Mouse (Mus musculus): Measurements from ENCODE around the gene Irgm1. TPM values are rescaled to one million over a fixed set of nuclear protein-coding genes. Genes with fewer than 3 reads are reported as not detected.
"Not testable (repeated sequence)": the region's sequence is repeated elsewhere in the genome, so short reads cannot be mapped to it uniquely, and the experiment has no call there.

Gene Irgm1
- polyA plus RNA-seq, 1 experiment from 2014 or later = 15.0 TPM

DNA sequence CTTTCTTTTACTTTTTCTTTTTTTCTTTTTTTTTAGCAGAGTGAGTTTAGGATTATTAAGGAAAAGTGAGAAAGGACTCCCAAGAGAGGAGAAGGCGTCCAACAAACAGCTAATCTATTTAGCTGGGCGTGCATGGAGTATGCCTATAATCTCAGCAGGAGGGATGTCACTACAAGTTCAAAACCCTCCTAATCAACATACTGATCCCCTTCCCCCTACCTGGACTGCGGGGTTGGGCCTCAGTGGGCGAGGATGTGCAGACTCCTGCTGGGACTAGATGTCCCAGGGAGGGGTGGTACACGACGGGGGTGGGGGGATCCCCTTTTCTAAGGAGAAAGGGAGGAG lies 44.8 kb downstream of the Irgm1 start:
- Histone ChIP-seq H3K9me3 (ENCODE audit: control insufficient read depth) (no peaks in the 10 kb centered on the region), H3K4me2 (replicated peaks; ENCODE audit: low read depth) (peak overlapping the region; percentile 57), H3K4me1 (replicated peaks; ENCODE audit: control insufficient read depth, insufficient read depth, low read length) (no peaks in the 10 kb centered on the region), H3K4me3 (ENCODE audit: low read depth, low read length) (peak overlapping the region; percentile 46), H3K27ac (ENCODE audit: low read depth, low read length) (peak overlapping the region; percentile 35; the same call in 1 of the 2 replicates), H3K36me3 (ENCODE audit: control insufficient read depth, insufficient read depth) (no peaks in the 10 kb centered on the region), H3K9ac (ENCODE audit: low read depth, low read length) (no peak overlapping the region), H3K27me3 (replicated peaks; ENCODE audit: control insufficient read depth, insufficient read depth, low read length) (no peaks in the 10 kb centered on the region)
- no peak for ATAC-seq
- no peak for TF ChIP-seq CTCF (IDR thresholded peaks at IDR 0.05; ENCODE audit: low read depth)
- 5% methylated on average over 6 of the region's 6 CpGs for WGBS

DNA sequence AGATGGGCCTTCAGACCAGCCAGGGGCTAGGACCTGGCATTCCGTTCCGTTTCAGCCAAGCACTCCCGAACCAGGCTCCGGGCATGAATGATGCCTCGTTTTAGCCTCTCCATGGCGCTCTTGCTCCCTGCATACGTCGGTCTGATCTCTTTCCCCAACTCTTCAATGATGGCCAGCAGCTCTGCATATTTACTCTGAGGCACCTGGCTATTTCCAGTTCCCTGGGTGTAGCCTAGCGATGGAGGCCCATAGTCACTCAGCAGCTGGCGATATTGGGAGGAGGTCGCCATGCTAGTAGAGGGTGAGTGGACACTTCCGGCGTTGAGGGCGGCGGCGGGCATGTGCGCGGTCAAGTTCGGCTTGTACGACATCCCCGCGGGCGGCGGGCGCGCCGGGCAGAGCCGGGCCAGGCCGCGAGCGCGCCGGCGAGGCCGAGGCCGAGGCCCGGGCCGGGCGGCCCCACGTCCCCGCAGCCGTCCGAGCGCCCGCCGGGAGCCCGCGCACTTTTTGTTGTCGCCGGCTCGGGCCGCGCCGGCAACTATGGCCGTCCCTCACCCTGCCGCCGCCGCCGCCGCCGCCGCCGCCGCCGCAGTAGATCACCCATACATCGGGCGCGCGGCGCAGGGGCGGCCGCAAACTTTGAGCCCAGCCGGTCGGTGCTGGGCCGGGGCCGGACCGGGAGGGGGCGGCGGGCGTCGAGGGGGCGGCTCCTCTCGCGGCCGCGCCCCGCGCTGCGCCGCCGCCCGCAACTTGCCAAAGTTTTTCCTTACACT lies 45.3 kb downstream of the Irgm1 start, which contains the start of the genes Trim7 and Gm12184:
Gene Trim7 (plus strand): TSS at position 162 of the 773 bp plus-strand sequence.
Gene Gm12184 (minus strand): TSS at position 677 of the 773 bp plus-strand sequence.
- H3K27me3 ChIP-seq (replicated peaks; ENCODE audit: control insufficient read depth, insufficient read depth, low read length); H3K9ac ChIP-seq (ENCODE audit: low read depth, low read length); H3K9me3 ChIP-seq (ENCODE audit: control insufficient read depth); H3K36me3 ChIP-seq (ENCODE audit: control insufficient read depth, insufficient read depth); H3K4me1 ChIP-seq (replicated peaks; ENCODE audit: control insufficient read depth, insufficient read depth, low read length): not testable (repeated sequence)
- peak; percentile 38 for TF ChIP-seq CTCF (IDR thresholded peaks at IDR 0.05; ENCODE audit: low read depth)
- WGBS = under 1% methylated on average over 49 of the region's 92 CpGs
- ATAC-seq = peak; percentile 77
- Histone ChIP-seq H3K4me3 (ENCODE audit: low read depth, low read length) (peak within 1 kb of the TSS; percentile 46), H3K4me2 (replicated peaks; ENCODE audit: low read depth) (peak within 1 kb of the TSS; percentile 57), H3K27ac (ENCODE audit: low read depth, low read length) (peak within 1 kb of the TSS; percentile 35; the same call in 1 of the 2 replicates)

DNA sequence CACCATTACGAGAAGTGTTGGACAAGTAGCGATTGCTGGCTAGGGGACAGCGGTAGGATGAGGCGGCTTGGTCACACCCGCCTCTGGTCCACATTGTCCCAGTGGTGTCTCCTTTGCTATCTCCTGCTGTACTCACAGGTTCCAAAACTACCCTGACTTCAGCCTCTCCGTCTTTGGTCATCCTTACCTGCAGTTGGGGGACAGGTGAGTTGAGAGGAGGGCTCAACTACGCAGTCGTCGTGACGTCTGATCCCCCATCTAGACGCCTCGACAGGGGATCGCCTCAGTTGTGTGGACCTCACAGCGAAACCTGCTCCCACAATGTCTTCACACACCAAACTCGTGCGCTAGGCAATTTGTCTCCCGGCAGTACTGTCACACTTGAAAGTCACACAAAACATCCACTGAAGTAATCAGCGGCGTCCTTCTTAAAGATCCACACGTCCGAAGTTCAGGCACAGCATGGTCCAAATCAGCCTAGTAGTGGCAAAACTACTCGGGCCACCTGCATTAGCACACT lies 47.1 kb downstream of the Irgm1 start:
- 11% methylated on average over 22 of the region's 22 CpGs for WGBS
- Histone ChIP-seq H3K27me3 (replicated peaks; ENCODE audit: control insufficient read depth, insufficient read depth, low read length) (no peaks in the 10 kb centered on the region), H3K9me3 (ENCODE audit: control insufficient read depth) (no peaks in the 10 kb centered on the region), H3K36me3 (ENCODE audit: control insufficient read depth, insufficient read depth) (no peaks in the 10 kb centered on the region), H3K4me3 (ENCODE audit: low read depth, low read length) (peak overlapping the region; percentile 31), H3K27ac (ENCODE audit: low read depth, low read length) (no peak overlapping the region), H3K4me1 (replicated peaks; ENCODE audit: control insufficient read depth, insufficient read depth, low read length) (no peaks in the 10 kb centered on the region), H3K9ac (ENCODE audit: low read depth, low read length) (no peak overlapping the region), H3K4me2 (replicated peaks; ENCODE audit: low read depth) (peak overlapping the region; percentile 68)
- TF ChIP-seq CTCF (IDR thresholded peaks at IDR 0.05; ENCODE audit: low read depth) = no peak
- ATAC-seq = no peak

DNA sequence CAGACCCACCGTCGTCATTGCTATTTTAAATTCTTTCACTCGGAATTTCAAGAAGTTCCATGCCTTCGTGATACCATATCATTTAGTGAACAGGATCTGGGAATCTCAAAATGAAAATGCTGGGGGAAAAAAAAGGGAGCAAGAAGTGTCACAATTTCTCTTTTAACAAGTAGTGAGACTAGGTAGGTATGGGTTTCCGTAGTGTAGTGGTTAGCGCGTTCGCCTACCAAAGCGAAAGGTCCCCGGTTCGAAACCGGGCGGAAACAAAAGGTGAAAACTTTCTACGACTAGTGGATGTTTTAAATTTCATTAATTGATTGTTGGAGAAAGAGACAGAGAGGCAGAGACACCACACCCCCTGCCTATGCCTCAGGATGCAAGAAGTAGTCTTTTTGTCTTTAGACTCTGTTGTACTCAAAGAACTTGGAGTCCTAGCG lies 47.9 kb downstream of the Irgm1 start:
- Histone ChIP-seq H3K4me2 (replicated peaks; ENCODE audit: low read depth) (peak overlapping the region; percentile 68), H3K4me1 (replicated peaks; ENCODE audit: control insufficient read depth, insufficient read depth, low read length) (no peaks in the 10 kb centered on the region), H3K9ac (ENCODE audit: low read depth, low read length) (no peak overlapping the region), H3K36me3 (ENCODE audit: control insufficient read depth, insufficient read depth) (no peaks in the 10 kb centered on the region), H3K27ac (ENCODE audit: low read depth, low read length) (no peak overlapping the region), H3K9me3 (ENCODE audit: control insufficient read depth) (no peaks in the 10 kb centered on the region), H3K27me3 (replicated peaks; ENCODE audit: control insufficient read depth, insufficient read depth, low read length) (no peaks in the 10 kb centered on the region), H3K4me3 (ENCODE audit: low read depth, low read length) (peak overlapping the region; percentile 31)
- WGBS = 1% methylated on average over 15 of the region's 15 CpGs
- TF ChIP-seq CTCF (IDR thresholded peaks at IDR 0.05; ENCODE audit: low read depth) = no peak
- peak; percentile 14; the same call in 1 of the 2 replicates for ATAC-seq

DNA sequence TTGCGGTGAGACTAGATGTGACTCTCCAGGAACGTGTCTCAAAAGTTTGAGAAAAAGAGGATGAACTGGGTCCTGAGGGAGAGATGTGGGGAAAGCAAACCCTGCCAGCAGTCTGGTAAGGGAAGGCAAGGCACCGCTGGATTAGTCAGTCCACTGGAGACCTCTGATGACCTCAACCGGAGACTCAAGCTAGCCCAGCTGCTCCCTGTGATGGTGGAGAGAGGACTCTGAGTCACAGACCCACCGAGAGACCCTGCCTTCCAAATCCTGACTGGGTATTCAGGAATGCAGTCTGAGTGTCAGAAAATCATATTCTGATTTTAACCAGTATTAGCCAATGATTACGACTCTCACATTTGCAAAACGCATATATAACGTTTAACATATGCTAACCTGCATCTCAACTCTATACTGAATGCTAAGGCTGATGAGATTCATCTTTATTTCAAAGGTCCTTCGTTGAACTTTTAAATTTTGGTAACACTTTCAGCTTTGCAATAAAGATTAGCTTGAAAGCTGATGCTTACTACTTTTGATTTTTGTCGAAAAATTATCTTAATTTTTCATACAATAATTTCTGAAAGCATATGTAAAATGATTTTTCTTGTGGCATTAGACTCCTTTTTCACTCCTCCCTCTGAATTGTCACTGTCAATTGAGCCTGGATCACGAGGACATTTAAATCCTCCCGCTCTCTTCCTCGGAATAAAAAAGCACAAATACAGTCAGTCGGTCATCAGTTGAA lies 48.5 kb downstream of the Irgm1 start:
- Histone ChIP-seq H3K4me3 (ENCODE audit: low read depth, low read length) (peak overlapping the region; percentile 31), H3K36me3 (ENCODE audit: control insufficient read depth, insufficient read depth) (no peaks in the 10 kb centered on the region), H3K27ac (ENCODE audit: low read depth, low read length) (no peak overlapping the region), H3K9ac (ENCODE audit: low read depth, low read length) (no peak overlapping the region), H3K4me1 (replicated peaks; ENCODE audit: control insufficient read depth, insufficient read depth, low read length) (no peaks in the 10 kb centered on the region), H3K4me2 (replicated peaks; ENCODE audit: low read depth) (peak overlapping the region; percentile 68), H3K9me3 (ENCODE audit: control insufficient read depth) (no peaks in the 10 kb centered on the region), H3K27me3 (replicated peaks; ENCODE audit: control insufficient read depth, insufficient read depth, low read length) (no peaks in the 10 kb centered on the region)
- no peak for TF ChIP-seq CTCF (IDR thresholded peaks at IDR 0.05; ENCODE audit: low read depth)
- WGBS = 46% methylated on average over 14 of the region's 14 CpGs
- ATAC-seq = no peak

DNA sequence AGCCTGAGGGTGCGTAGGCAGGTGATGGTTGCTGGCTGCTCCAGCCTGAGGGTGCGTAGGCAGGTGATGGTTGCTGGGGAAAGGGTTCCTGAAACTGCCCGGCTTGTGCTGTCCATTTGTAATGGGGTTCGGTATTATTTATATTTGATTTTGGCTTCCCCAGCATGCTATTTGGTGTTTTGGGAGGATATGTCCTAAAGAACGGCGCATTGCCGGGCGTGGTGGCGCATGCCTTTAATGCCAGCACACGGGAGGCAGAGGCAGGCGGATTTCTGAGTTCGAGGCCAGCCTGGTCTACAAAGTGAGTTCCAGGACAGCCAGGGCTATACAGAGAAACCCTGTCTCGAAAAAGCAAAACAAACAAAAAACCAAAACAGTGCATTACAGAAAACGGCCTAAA lies 50.2 kb downstream of the Irgm1 start:
- not testable (repeated sequence) for H3K4me1 ChIP-seq (replicated peaks; ENCODE audit: control insufficient read depth, insufficient read depth, low read length); H3K4me3 ChIP-seq (ENCODE audit: low read depth, low read length); H3K27me3 ChIP-seq (replicated peaks; ENCODE audit: control insufficient read depth, insufficient read depth, low read length); H3K36me3 ChIP-seq (ENCODE audit: control insufficient read depth, insufficient read depth); H3K9me3 ChIP-seq (ENCODE audit: control insufficient read depth); ATAC-seq; H3K4me2 ChIP-seq (replicated peaks; ENCODE audit: low read depth); H3K9ac ChIP-seq (ENCODE audit: low read depth, low read length); H3K27ac ChIP-seq (ENCODE audit: low read depth, low read length)
- 84% methylated on average over 14 of the region's 14 CpGs for WGBS
